Mouse (Mus musculus) liver, adult (tissue): Measurements from ENCODE around the gene Dnah11.
A peak's percentile ranks its signal among the peaks of the same experiment; 100 is the strongest.

Experiments
- GATA4 ChIP-seq: IDR thresholded peaks from 2 replicates; pipeline ENCODE4 v1.6.1; 2014; ENCODE audit warnings: mild to moderate bottlenecking, low read length; ENCODE audit not compliant: insufficient replicate concordance

Dnah11 gene

DNA sequence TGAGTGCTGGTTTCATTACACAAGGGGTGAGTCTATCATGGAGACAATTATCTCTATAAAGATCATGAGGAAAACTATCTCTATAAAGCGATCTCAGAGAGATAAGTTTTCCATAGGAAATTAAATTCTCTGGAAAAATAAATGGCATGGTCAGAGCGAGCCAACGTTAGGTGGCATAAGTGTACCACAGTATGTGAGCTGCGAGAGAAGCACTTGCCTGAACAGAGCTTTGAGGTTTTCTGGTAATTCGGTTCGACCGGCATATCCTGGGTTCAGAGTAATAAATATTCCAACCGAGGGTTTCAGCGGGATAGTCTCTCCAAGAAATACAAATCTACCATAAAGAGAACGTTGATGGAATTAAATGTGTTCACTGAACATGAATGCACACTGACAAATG is 142.0 kb downstream of the Dnah11 start:
- TF ChIP-seq GATA4: no peak

GRCm38 (mm10) chr12:118045381-118045780 is 153.5 kb downstream of the Dnah11 start:
- no peak for TF ChIP-seq GATA4

DNA sequence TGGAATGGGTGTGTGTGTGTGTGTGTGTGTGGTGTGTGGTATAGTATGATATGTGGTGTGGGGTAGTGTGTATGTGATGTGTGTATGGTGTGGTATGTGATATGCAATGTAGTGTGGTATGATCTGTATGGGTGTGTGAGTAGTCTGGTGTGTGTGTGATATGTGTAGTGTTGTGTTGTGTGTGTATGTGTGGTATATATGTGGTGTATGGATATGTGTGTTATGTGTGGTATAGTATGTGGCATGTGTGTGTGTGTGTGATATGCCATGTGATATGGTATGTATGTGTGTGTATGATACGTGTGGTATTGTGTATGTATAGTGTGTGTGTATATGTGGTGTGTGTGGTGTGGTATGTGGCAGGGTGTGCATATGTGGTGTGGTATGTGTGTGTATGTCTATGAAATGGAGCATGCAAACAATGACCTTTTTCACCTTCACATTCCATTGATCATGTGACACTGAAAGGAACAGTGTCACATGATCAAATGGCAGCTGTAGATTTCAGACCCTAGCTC is 155.7 kb downstream of the Dnah11 start:
- no peak for TF ChIP-seq GATA4

DNA sequence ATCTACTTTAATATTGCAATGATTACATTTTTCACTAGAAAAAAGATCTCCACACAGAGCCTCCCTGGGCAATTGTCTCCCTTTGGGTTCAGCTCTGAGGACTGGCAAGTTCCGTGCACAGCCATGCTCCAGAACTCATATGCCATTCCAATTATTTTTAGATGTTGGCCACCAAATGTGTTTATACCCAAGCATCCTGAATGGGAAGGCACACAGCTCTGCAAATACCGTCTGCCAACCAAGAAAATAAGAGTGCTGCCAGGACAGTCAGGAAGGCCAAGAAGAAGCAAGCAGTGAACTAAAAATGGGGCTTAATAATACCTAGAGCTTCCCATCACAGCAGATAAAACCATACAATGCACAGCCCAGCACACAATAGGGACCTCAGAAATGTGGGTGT is 156.6 kb downstream of the Dnah11 start:
- no peak for TF ChIP-seq GATA4

GRCm38 (mm10) chr12:118034990-118035389 is 163.9 kb downstream of the Dnah11 start:
- no peak for TF ChIP-seq GATA4

DNA sequence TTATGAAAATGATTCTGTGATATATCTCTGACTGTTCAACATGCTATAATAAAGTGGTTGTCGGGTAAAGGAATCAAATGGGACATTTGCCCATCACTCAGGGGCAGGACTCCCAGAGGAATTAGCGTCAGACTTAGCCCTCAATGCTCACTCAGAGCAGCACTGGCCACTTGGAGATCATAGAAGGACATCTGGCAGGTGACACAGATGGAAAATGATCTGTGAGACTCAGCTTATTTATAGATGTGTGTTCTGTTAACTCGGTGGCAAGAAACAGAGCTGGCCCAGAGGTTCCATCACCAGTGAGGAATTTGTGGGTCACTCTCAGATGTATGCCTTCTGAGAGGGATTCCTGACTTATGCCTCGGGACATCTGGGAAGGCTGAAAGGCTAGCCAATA is 173.1 kb downstream of the Dnah11 start:
- TF ChIP-seq GATA4: no peak

- peak; percentile 84 for TF ChIP-seq GATA4
Measured at GRCm38 (mm10) chr12:118018936-118019335, 179.9 kb downstream of the Dnah11 start.

GRCm38 (mm10) chr12:118013872-118014271 is 185.0 kb downstream of the Dnah11 start:
- TF ChIP-seq GATA4: no peak

DNA sequence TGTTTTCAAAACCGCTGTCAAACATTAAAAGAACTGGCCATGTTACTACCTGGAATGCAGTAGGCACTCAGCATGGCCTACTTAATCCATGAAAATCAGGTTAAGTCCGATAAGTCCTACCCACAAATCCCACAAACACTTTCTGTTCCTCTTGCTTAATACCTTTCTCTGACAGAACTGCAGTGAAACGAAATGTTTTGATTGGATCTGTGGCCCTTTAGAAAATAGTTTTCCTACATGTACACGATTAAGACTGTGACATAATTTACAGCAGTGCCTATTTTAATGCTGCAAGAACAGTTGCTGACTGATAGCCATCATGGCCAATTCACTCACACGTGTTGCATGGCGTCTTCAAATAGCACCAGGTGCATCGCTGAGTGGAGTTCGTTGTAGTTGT is 186.9 kb downstream of the Dnah11 start:
- no peak for TF ChIP-seq GATA4

DNA sequence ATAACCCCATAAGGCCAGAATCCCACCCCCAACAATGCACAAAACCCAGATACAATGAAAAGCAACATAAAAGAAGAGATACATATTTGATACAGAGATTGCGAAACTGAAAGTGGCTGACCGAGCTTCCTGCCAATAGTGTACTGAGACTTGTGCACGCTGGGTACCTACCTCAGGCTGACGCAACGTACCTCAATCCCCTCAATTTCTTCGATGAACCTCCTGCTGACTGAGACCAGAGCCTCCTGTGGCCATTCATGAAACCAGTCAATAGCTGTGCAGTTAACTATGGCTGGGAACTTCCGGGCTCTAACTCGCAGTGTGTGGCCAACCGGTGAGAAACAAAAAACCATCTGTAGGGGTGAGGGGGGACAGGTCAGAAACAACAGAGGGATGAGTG is 203.9 kb downstream of the Dnah11 start:
- no peak for TF ChIP-seq GATA4

- no peak for TF ChIP-seq GATA4
Measured at GRCm38 (mm10) chr12:117993499-117993898, 205.3 kb downstream of the Dnah11 start.

- no peak for TF ChIP-seq GATA4
Measured at GRCm38 (mm10) chr12:117989018-117989828, 209.6 kb downstream of the Dnah11 start.

- no peak for TF ChIP-seq GATA4
Measured at GRCm38 (mm10) chr12:117980315-117980714, 218.5 kb downstream of the Dnah11 start.

DNA sequence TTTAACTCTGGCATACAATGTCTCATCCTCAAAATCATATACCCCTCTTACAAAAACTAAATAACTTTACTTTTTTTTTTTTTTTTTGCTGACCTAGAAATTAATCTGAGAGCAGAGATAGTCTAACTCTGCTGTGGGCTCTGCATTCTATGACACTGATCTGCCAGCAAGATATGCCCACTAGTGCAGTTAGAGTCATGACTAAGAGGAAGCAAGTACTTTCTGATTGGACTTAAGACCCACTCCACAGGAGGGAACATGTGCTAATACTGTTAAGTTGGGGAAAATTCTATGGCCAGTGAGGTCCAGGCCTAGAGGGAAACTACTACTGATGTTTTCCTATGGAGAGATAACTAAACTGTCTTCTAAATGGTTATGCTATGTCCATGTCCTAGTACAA is 225.1 kb downstream of the Dnah11 start:
- no peak for TF ChIP-seq GATA4

- TF ChIP-seq GATA4: no peak
Measured at GRCm38 (mm10) chr12:117962698-117963097, 236.1 kb downstream of the Dnah11 start.

- TF ChIP-seq GATA4: no peak
Measured at GRCm38 (mm10) chr12:117959213-117959612, 239.6 kb downstream of the Dnah11 start.

GRCm38 (mm10) chr12:117946823-117947704 is 251.8 kb downstream of the Dnah11 start:
- TF ChIP-seq GATA4: no peak

DNA sequence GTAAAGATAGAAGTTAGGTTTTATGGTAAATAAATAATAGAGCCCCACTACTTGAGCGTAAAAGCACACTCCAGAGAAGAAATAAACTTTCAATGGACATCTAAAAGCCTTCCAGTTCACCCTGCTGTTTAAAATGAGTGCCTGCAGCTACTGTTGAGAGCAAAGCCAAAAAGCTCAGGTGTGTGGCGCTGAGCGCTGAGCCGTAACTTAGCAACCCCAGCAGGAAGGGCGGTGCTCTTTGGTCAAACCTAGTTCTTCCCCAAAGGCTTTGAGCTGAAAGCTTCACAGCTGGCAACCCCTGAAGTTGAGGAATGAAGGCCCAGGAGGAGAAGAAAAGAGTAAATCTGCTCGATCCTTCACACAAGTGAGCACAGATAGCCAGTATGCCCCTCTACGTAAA is 256.9 kb downstream of the Dnah11 start:
- no peak for TF ChIP-seq GATA4
